Mouse (Mus musculus): ENCODE data around the gene Adipor2. TPM values are rescaled to one million over a fixed set of nuclear protein-coding genes. Genes with fewer than 3 reads are reported as not detected.

Gene Adipor2
- polyA plus RNA-seq, 1 experiment from 2014 or later: 45.4 TPM

DNA sequence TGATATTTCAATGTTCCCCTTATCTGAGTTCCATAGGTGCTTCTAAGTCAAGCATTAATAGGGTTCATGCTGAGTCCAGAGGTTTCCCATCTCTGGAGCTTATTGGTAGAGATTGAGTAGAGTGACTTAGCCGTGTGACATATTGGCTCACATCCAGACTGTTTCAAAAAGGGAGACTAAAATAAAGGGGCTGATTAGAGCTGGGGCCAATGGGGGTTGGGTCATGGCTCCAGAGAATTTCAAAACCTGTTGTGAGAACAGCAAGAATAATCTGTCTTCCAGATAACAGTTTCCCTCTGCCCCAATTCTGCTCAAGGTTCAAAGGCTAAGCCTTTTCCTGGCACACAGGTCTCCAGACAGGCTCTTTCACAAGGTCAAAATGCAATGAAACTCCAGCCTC is 7.7 kb downstream of the Adipor2 start:
- no peak for ATAC-seq (ENCODE audit: low FRiP score, low TSS enrichment)
- no peaks in the 10 kb centered on the region for H3K27me3 ChIP-seq (ENCODE audit: insufficient read depth, low read length)
- 63% methylated on average over 1 of the region's 1 CpGs for WGBS
- H3K27ac ChIP-seq (ENCODE audit: low read length): no peak overlapping the region
- peaks cover 10% of the 10 kb centered on the region; the same call in 1 of the 2 replicates for H3K4me1 ChIP-seq (ENCODE audit: insufficient read depth, low read length)
- H3K9me3 ChIP-seq (ENCODE audit: low read length): no peaks in the 10 kb centered on the region
- H3K36me3 ChIP-seq (ENCODE audit: insufficient read depth, low read length): no peaks in the 10 kb centered on the region
- no peak overlapping the region for H3K4me3 ChIP-seq (ENCODE audit: low read length)
- H3K4me2 ChIP-seq (replicated peaks; ENCODE audit: low read depth, low read length): no peak overlapping the region
- no peak overlapping the region for H3K9ac ChIP-seq (replicated peaks; ENCODE audit: low read length)

DNA sequence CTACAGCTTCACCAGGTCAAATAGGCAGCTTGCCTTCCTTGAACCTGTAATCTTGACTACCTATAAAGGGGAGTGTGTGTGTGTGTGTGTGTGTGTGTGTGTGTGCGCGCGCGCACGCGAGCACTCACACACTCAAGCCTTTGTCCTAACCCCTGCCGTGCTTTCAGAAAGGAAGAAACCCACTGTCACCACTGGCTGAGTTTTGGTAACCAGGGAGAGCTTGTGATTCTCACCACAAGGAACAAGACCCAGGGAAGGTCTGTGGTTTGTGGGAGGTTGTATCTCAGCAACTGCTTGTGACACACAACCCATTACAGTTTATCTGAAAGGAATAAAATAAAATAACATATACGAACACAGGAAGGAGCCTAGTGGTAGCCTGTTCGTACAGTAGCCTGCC is 8.9 kb downstream of the Adipor2 start:
- Histone ChIP-seq H3K4me3 (ENCODE audit: low read length) (no peak overlapping the region), H3K9ac (replicated peaks; ENCODE audit: low read length) (no peak overlapping the region), H3K27me3 (ENCODE audit: insufficient read depth, low read length) (no peaks in the 10 kb centered on the region), H3K9me3 (ENCODE audit: low read length) (no peaks in the 10 kb centered on the region), H3K36me3 (ENCODE audit: insufficient read depth, low read length) (no peaks in the 10 kb centered on the region), H3K4me1 (ENCODE audit: insufficient read depth, low read length) (peaks cover 10% of the 10 kb centered on the region; the same call in 1 of the 2 replicates), H3K27ac (ENCODE audit: low read length) (no peak overlapping the region), H3K4me2 (replicated peaks; ENCODE audit: low read depth, low read length) (no peak overlapping the region)
- 85% methylated on average over 9 of the region's 9 CpGs for WGBS
- no peak for ATAC-seq (ENCODE audit: low FRiP score, low TSS enrichment)

DNA sequence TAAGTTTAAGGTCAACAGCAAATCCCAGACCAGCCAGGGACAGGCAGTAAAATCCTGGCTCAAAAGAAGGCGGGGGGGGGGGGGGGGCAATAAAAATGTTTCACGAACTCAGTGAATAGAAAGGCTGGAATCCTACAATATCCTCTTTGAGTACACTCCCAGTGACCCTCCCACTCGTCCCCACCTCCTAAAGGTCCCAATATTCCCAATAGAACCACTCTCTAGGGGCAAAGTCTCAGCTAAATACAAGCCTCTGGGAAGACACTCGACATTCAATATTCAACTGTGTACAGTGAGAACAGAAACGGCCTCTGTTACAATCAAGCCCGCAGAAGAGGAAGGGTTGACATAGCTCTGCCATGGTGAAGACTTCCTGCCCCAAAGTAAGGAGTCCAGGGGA is 9.7 kb downstream of the Adipor2 start:
- no peak overlapping the region for H3K9ac ChIP-seq (replicated peaks; ENCODE audit: low read length)
- peaks cover 10% of the 10 kb centered on the region; the same call in 1 of the 2 replicates for H3K4me1 ChIP-seq (ENCODE audit: insufficient read depth, low read length)
- H3K4me3 ChIP-seq (ENCODE audit: low read length): no peak overlapping the region
- H3K9me3 ChIP-seq (ENCODE audit: low read length): no peaks in the 10 kb centered on the region
- no peak overlapping the region for H3K27ac ChIP-seq (ENCODE audit: low read length)
- 33% methylated on average over 6 of the region's 6 CpGs for WGBS
- H3K36me3 ChIP-seq (ENCODE audit: insufficient read depth, low read length): no peaks in the 10 kb centered on the region
- no peaks in the 10 kb centered on the region for H3K27me3 ChIP-seq (ENCODE audit: insufficient read depth, low read length)
- no peak overlapping the region for H3K4me2 ChIP-seq (replicated peaks; ENCODE audit: low read depth, low read length)
- no peak for ATAC-seq (ENCODE audit: low FRiP score, low TSS enrichment)

DNA sequence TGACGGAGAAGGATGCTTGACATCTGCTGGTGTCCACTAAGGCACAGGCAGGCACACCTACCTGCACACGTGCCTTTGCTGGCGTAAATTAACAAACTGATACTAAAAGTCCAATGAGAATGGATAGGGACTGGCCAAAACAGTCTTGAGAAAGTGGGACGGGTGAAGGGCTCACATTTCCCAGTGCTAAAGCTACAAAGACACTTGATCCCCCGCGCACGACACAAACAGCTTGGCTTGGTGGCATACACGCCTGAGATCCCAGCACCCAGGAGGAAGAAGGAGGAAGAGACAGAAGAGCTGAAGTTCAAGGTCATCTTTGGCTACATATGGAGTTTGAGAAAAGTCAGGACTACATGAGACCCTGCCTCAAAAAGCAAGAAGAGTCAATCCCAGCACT is 11.0 kb downstream of the Adipor2 start:
- Histone ChIP-seq H3K36me3 (ENCODE audit: insufficient read depth, low read length) (no peaks in the 10 kb centered on the region), H3K4me2 (replicated peaks; ENCODE audit: low read depth, low read length) (no peak overlapping the region), H3K4me1 (ENCODE audit: insufficient read depth, low read length) (peaks cover 10% of the 10 kb centered on the region; the same call in 1 of the 2 replicates), H3K27ac (ENCODE audit: low read length) (no peak overlapping the region), H3K4me3 (ENCODE audit: low read length) (no peak overlapping the region), H3K27me3 (ENCODE audit: insufficient read depth, low read length) (no peaks in the 10 kb centered on the region), H3K9me3 (ENCODE audit: low read length) (no peaks in the 10 kb centered on the region), H3K9ac (replicated peaks; ENCODE audit: low read length) (no peak overlapping the region)
- ATAC-seq (ENCODE audit: low FRiP score, low TSS enrichment): no peak
- 45% methylated on average over 8 of the region's 8 CpGs for WGBS

DNA sequence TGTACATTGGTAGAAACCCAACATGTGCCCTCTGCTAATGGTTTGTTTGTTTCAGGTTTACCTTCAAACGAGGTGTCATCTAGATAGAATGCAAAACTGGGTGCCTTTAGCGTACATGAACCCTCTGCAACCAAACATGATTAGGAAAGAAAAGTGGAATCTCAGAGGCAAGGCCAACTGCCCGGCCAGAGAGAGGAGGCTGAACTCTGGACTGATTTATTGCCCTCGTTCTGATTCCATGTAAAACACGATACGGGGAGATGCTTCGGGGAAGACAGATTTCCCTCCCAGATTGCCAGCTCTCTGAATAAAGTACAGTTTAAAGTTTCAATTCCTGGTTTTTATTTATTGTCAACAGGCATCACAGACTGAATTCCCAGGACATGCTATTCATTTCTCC is 12.2 kb downstream of the Adipor2 start:
- Histone ChIP-seq H3K4me3 (ENCODE audit: low read length) (no peak overlapping the region), H3K27me3 (ENCODE audit: insufficient read depth, low read length) (no peaks in the 10 kb centered on the region), H3K27ac (ENCODE audit: low read length) (peak overlapping the region; percentile 41; the same call in 1 of the 2 replicates), H3K4me1 (ENCODE audit: insufficient read depth, low read length) (peaks cover 10% of the 10 kb centered on the region; the same call in 1 of the 2 replicates), H3K9me3 (ENCODE audit: low read length) (no peaks in the 10 kb centered on the region), H3K9ac (replicated peaks; ENCODE audit: low read length) (no peak overlapping the region), H3K36me3 (ENCODE audit: insufficient read depth, low read length) (no peaks in the 10 kb centered on the region), H3K4me2 (replicated peaks; ENCODE audit: low read depth, low read length) (no peak overlapping the region)
- 32% methylated on average over 7 of the region's 7 CpGs for WGBS
- peak; percentile 26; the same call in 1 of the 2 replicates for ATAC-seq (ENCODE audit: low FRiP score, low TSS enrichment)

DNA sequence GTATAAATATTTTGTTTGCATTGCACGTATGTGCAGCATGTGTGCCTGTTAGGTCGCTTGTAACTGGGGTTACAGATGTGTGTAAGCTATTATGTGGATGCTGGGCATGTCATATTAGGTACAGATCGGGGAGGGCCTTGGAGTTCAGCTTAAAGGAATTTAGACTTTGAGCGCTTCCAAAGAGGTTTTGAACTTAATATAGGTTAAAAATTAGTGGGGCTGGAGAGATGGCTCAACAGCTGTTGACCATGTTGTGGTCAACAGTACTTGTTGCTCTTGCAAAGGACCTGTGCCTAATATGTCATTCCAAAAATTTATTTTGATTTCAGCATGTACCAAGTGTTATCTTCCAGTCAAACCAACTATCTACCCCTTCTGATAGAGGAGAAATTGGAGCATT is 12.7 kb downstream of the Adipor2 start:
- WGBS: 86% methylated on average over 4 of the region's 4 CpGs
- ATAC-seq (ENCODE audit: low FRiP score, low TSS enrichment): 0 out of 2 replicates have a peak, but pooled peaks have one; percentile 61
- H3K4me3 ChIP-seq (ENCODE audit: low read length): no peak overlapping the region
- no peak overlapping the region for H3K27ac ChIP-seq (ENCODE audit: low read length)
- H3K9ac ChIP-seq (replicated peaks; ENCODE audit: low read length): no peak overlapping the region
- no peaks in the 10 kb centered on the region for H3K36me3 ChIP-seq (ENCODE audit: insufficient read depth, low read length)
- H3K4me2 ChIP-seq (replicated peaks; ENCODE audit: low read depth, low read length): no peak overlapping the region
- H3K9me3 ChIP-seq (ENCODE audit: low read length): no peaks in the 10 kb centered on the region
- H3K4me1 ChIP-seq (ENCODE audit: insufficient read depth, low read length): peaks cover 10% of the 10 kb centered on the region; the same call in 1 of the 2 replicates
- H3K27me3 ChIP-seq (ENCODE audit: insufficient read depth, low read length): no peaks in the 10 kb centered on the region

DNA sequence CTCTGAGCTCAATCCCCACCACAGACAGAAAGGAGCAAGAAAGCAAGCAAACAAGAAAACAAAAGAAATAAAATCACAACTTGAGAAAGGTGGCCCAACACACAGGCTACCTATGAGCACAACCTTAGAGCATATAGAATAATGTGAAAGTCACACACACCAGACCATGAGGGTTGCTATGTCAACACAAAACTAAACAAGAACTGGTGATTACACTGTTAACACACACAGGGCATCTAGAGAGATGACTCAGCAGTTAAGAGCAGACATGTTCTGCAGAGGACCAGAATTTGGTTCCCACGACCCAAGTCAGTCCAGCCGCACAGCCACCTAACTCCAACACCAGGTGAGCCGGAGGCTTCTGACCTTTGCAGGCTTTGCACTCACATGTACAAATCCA is 14.5 kb downstream of the Adipor2 start:
- WGBS: 83% methylated on average over 3 of the region's 3 CpGs
- H3K36me3 ChIP-seq (ENCODE audit: insufficient read depth, low read length): no peaks in the 10 kb centered on the region
- no peak overlapping the region for H3K4me2 ChIP-seq (replicated peaks; ENCODE audit: low read depth, low read length)
- H3K4me1 ChIP-seq (ENCODE audit: insufficient read depth, low read length): peaks cover 8% of the 10 kb centered on the region; the same call in 1 of the 2 replicates
- no peak overlapping the region for H3K4me3 ChIP-seq (ENCODE audit: low read length)
- H3K27me3 ChIP-seq (ENCODE audit: insufficient read depth, low read length): no peaks in the 10 kb centered on the region
- ATAC-seq (ENCODE audit: low FRiP score, low TSS enrichment): no peak
- H3K27ac ChIP-seq (ENCODE audit: low read length): no peak overlapping the region
- no peak overlapping the region for H3K9ac ChIP-seq (replicated peaks; ENCODE audit: low read length)
- no peaks in the 10 kb centered on the region for H3K9me3 ChIP-seq (ENCODE audit: low read length)

DNA sequence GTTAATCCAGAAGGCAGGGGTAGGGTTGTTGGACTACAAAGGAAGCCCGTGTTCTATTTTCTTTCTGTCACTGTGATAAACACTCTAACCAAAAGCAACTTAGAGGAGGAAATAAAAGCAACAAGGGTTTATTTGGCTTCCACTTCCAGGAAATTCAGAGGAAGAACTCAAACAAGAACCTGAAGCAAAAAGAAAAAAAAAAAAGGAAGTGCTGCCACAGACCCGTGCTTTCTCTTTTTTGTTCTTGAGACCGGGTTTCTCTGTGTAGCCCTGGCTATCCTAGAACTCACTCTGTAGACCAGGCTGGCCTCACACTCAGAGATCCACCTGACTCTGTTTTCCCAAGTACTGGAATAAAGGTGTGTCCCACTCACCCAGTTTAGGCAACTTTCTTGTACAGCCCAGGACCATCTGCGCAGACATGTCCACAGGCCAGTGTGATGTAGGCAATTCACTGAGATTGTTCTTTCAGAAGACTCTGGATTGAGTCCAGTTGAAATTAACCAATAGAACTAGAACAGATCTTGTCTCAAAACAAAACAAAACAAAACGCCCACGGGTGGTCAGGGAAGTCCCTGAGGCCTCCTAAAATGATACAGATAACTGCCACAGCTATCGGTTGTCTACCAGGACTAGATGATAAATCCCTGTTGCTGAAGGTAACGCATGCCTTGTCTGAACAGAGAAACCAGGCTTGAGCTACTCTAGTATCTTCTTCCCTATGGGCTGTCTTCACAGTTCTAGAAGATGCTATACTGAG is 15.8 kb downstream of the Adipor2 start:
- Histone ChIP-seq H3K36me3 (ENCODE audit: insufficient read depth, low read length) (no peaks in the 10 kb centered on the region), H3K4me3 (ENCODE audit: low read length) (no peak overlapping the region), H3K27me3 (ENCODE audit: insufficient read depth, low read length) (no peaks in the 10 kb centered on the region), H3K4me1 (ENCODE audit: insufficient read depth, low read length) (peaks cover 6% of the 10 kb centered on the region; the same call in 1 of the 2 replicates), H3K9ac (replicated peaks; ENCODE audit: low read length) (no peak overlapping the region), H3K9me3 (ENCODE audit: low read length) (no peaks in the 10 kb centered on the region), H3K27ac (ENCODE audit: low read length) (no peak overlapping the region), H3K4me2 (replicated peaks; ENCODE audit: low read depth, low read length) (no peak overlapping the region)
- 69% methylated on average over 8 of the region's 8 CpGs for WGBS
- ATAC-seq (ENCODE audit: low FRiP score, low TSS enrichment): no peak

DNA sequence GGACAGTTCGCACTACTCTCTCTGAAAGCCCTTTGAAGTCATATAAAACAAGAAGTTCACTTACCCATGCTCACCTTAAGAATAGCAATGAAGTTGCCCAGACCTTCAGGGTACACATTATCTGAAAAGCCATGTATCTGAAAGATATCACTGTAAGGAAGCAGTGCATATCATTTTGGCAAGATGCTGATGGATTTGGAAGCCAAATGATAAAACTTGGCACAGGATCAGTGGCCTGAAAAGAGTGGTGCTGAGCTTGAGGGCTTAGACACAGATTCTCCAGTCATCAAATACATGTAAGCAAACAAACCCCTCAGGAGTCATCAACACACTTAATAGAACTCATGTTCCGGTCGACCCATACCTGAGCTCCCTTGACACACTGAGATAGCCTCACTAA is 16.9 kb downstream of the Adipor2 start:
- no peak for ATAC-seq (ENCODE audit: low FRiP score, low TSS enrichment)
- Histone ChIP-seq H3K27ac (ENCODE audit: low read length) (no peak overlapping the region), H3K27me3 (ENCODE audit: insufficient read depth, low read length) (no peaks in the 10 kb centered on the region), H3K36me3 (ENCODE audit: insufficient read depth, low read length) (no peaks in the 10 kb centered on the region), H3K9me3 (ENCODE audit: low read length) (no peaks in the 10 kb centered on the region), H3K4me1 (ENCODE audit: insufficient read depth, low read length) (peaks cover 5% of the 10 kb centered on the region; the same call in 1 of the 2 replicates), H3K4me3 (ENCODE audit: low read length) (no peak overlapping the region), H3K9ac (replicated peaks; ENCODE audit: low read length) (no peak overlapping the region), H3K4me2 (replicated peaks; ENCODE audit: low read depth, low read length) (no peak overlapping the region)
- WGBS: 96% methylated on average over 3 of the region's 3 CpGs

DNA sequence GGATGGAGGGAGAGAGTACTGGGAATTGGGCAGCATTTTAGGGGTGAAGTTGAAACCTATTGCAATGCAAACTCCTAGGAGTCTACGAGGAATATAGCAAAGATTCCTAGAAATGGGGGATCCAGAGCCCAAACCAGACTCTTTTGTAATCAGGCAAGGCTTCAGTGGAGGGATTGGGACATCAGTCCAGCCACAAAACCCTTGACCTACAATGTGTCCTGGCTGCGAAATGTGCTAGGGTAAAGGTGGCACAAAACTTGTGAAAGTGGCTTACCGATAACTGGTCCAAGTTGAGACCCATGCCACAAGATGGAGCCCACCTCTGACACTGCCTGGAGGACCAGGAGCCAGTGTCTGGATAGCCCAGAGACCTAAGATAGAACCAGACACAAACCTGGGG is 18.1 kb downstream of the Adipor2 start:
- H3K4me2 ChIP-seq (replicated peaks; ENCODE audit: low read depth, low read length): no peak overlapping the region
- H3K4me3 ChIP-seq (ENCODE audit: low read length): no peak overlapping the region
- no peaks in the 10 kb centered on the region for H3K9me3 ChIP-seq (ENCODE audit: low read length)
- H3K27me3 ChIP-seq (ENCODE audit: insufficient read depth, low read length): no peaks in the 10 kb centered on the region
- ATAC-seq (ENCODE audit: low FRiP score, low TSS enrichment): no peak
- 89% methylated on average over 3 of the region's 3 CpGs for WGBS
- H3K4me1 ChIP-seq (ENCODE audit: insufficient read depth, low read length): no peaks in the 10 kb centered on the region
- H3K9ac ChIP-seq (replicated peaks; ENCODE audit: low read length): no peak overlapping the region
- no peak overlapping the region for H3K27ac ChIP-seq (ENCODE audit: low read length)
- H3K36me3 ChIP-seq (ENCODE audit: insufficient read depth, low read length): no peaks in the 10 kb centered on the region

All from kidney, embryonic 16.5 days (tissue).